Mouse (Mus musculus) liver, postnatal 0 days (tissue): ENCODE measurements around the gene Fbxw21. TPM values are rescaled to one million over a fixed set of nuclear protein-coding genes. Genes with fewer than 3 reads are reported as not detected.

Experiments
- ATAC-seq: fragments of 200-750 bp; cut with Nextera tagmentation; 2 replicates; pipeline ENCODE4 v1.8.0; 2017; ENCODE audit warnings: mild to moderate bottlenecking, moderate library complexity
- DNase-seq: peaks from one replicate; pipeline ENCODE4 v3.0.0-alpha.2; 2016
- H3K27ac ChIP-seq: fragments of 300-500 bp; sonication (generic); 2 replicates; pipeline ENCODE4 v1.5.1; 2014; ENCODE audit warnings: antibody characterized with exemption, moderate library complexity, mild to moderate bottlenecking, low read depth
- H3K27me3 ChIP-seq: fragments of 300-500 bp; sonication (generic); 2 replicates; pipeline ENCODE4 v1.6.1; 2014; ENCODE audit warnings: low read length, control low read depth, mixed read lengths; ENCODE audit not compliant: insufficient read depth
- H3K36me3 ChIP-seq: fragments of 300-500 bp; sonication (generic); replicated peaks from 2 replicates; pipeline ENCODE4 v1.6.1; 2014; ENCODE audit warnings: mild to moderate bottlenecking, control low read depth, low read length, moderate library complexity, mixed read lengths; ENCODE audit not compliant: insufficient read depth
- H3K4me1 ChIP-seq: fragments of 300-500 bp; sonication (generic); 2 replicates; pipeline ENCODE4 v1.6.1; 2014; ENCODE audit warnings: antibody characterized with exemption, mild to moderate bottlenecking, control low read depth; ENCODE audit not compliant: insufficient read depth
- H3K4me2 ChIP-seq: fragments of 300-500 bp; sonication (generic); 2 replicates; pipeline ENCODE4 v1.6.1; 2014; ENCODE audit warnings: low read depth, mild to moderate bottlenecking, low read length, moderate library complexity, mixed read lengths
- H3K4me3 ChIP-seq: fragments of 300-500 bp; sonication (generic); 2 replicates; pipeline ENCODE4 v1.5.1; 2014; ENCODE audit warnings: low read depth, low read length
- H3K9ac ChIP-seq: fragments of 300-500 bp; sonication (generic); replicated peaks from 2 replicates; pipeline ENCODE4 v1.6.1; 2014; ENCODE audit warnings: mild to moderate bottlenecking, moderate library complexity
- H3K9me3 ChIP-seq: fragments of 300-500 bp; sonication (generic); 2 replicates; pipeline ENCODE4 v1.6.1; 2016; ENCODE audit warnings: mild to moderate bottlenecking, control low read depth, low read length, mixed read lengths
- CTCF ChIP-seq: sonication (generic); IDR thresholded peaks from 2 replicates; pipeline ENCODE4 v1.5.1; 2016; ENCODE audit warnings: antibody characterized with exemption, low read depth
- EP300 ChIP-seq: IDR thresholded peaks from 2 replicates; pipeline ENCODE4 v1.6.1; 2016; ENCODE audit warnings: antibody characterized with exemption, low read depth, mild to moderate bottlenecking
- WGBS: fragments of 180-500 bp; shearing (Covaris S2); extraction: QIAGEN DNeasy Blood & Tissue Kit; methylation state at CpG from one replicate; pipeline ENCODE4 v1.1.7; 2014; ENCODE audit not compliant: insufficient replicate concordance; 5-methylcytosine and 5-hydroxymethylcytosine counted together
- polyA plus RNA-seq: library from polyadenylated mRNA; unstranded; fragments of >200 nt; fragmentation: Nextera tagmentation; extraction: Ambion mirVana; gene quantifications from 2 replicates; pipeline ENCODE4 v1.2.1, GENCODE M21; 2015

Gene Fbxw21
- polyA plus RNA-seq, 1 experiment from 2014 or later = not detected

DNA sequence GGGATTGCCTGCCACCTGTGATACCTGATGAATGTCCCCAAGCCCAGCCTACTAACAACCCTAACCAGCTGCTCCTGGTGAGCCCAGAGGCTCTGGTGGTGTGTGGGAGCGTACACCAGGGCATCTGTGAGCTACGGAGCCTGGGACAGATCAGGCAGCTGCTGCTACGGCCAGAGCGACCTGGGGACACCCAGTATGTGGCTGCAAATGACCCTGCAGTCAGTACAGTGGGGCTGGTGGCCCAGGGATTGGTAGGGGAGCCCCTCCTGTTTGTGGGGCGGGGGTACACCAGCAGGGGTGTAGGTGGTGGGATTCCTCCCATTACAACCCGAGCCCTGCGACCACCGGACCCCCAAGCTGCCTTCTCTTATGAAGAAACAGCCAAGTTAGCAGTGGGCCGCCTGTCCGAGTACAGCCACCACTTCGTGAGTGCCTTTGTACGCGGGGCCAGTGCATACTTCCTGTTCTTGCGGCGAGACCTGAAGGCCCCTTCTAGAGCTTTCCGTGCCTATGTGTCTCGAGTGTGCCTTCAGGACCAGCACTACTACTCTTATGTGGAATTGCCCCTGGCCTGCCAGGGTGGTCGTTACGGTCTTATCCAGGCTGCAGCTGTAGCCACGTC, 61.4 kb downstream of the Fbxw21 start:
- 56% methylated on average over 20 of the region's 20 CpGs for WGBS
- DNase-seq = no peak
- H3K4me2 ChIP-seq = no peak overlapping the region
- no peak for TF ChIP-seq EP300
- no peak for TF ChIP-seq CTCF
- no peak overlapping the region for H3K4me3 ChIP-seq
- H3K27ac ChIP-seq = no peak overlapping the region
- H3K36me3 ChIP-seq = peaks cover 3% of the 10 kb centered on the region; the same call in 1 of the 2 replicates
- H3K9me3 ChIP-seq = no peaks in the 10 kb centered on the region
- no peak for ATAC-seq
- peaks cover 11% of the 10 kb centered on the region for H3K4me1 ChIP-seq
- H3K9ac ChIP-seq = no peak overlapping the region
- H3K27me3 ChIP-seq = peaks cover 16% of the 10 kb centered on the region

DNA sequence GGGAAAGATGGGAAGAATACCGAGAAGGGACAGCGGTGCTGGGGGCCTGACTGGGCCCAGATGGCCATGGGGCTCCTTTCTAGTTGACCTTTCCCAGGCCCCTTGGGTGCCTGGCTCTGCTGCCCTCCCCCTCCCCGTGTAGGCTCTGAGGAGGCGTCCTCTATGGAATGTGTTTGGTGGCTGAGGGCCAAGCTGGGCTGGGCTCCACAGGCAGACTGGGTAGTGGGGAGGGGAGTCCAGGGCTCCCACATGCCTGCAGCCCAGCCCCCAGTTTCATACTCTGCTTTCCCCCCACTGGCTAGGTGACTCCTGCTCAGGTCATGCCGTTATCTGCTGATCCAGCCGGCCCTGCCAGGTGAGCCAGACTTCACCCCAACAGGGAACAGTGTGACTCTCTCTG, 62.9 kb downstream of the Fbxw21 start:
- H3K4me1 ChIP-seq = peaks cover 19% of the 10 kb centered on the region
- H3K27me3 ChIP-seq = peaks cover 31% of the 10 kb centered on the region
- H3K9me3 ChIP-seq = no peaks in the 10 kb centered on the region
- no peak overlapping the region for H3K4me3 ChIP-seq
- DNase-seq (peak; percentile 54), ATAC-seq (no peak)
- 0 out of 2 replicates have a peak overlapping the region, but pooled peaks have one; percentile 91 for H3K27ac ChIP-seq
- 46% methylated on average over 6 of the region's 6 CpGs for WGBS
- no peak for TF ChIP-seq CTCF
- TF ChIP-seq EP300 = no peak
- H3K36me3 ChIP-seq = 0 out of 2 replicates have a peak, but pooled peaks cover 3% of the 10 kb centered on the region
- no peak overlapping the region for H3K4me2 ChIP-seq
- H3K9ac ChIP-seq = no peak overlapping the region

DNA sequence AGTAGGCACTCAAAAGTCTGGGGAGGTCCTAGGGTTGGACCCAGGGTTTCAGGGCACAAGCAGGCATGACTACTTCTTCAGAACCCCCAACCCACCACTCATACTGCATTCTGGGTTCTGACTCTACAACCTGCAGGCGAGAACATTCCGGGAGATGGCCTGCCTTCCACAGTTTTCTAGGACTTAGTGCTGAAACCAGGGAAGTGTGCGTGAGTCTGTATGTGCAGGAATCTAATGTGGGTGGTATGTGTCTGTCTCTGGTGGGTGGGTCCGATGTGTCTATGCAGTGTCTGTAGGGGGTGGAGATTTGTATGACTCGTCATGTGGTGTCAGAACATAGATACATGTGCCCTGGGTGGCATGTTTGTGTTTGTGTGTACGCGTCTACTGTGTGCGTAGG, 63.5 kb downstream of the Fbxw21 start:
- Histone ChIP-seq H3K4me2 (peak overlapping the region; percentile 81), H3K36me3 (0 out of 2 replicates have a peak, but pooled peaks cover 3% of the 10 kb centered on the region), H3K27me3 (peaks cover 31% of the 10 kb centered on the region), H3K27ac (peak overlapping the region; percentile 91; the same call in 1 of the 2 replicates), H3K9ac (no peak overlapping the region), H3K4me3 (no peak overlapping the region), H3K4me1 (peaks cover 19% of the 10 kb centered on the region), H3K9me3 (no peaks in the 10 kb centered on the region)
- TF ChIP-seq EP300 = no peak
- ATAC-seq (no peak), DNase-seq (no peak)
- WGBS = 72% methylated on average over 8 of the region's 8 CpGs

DNA sequence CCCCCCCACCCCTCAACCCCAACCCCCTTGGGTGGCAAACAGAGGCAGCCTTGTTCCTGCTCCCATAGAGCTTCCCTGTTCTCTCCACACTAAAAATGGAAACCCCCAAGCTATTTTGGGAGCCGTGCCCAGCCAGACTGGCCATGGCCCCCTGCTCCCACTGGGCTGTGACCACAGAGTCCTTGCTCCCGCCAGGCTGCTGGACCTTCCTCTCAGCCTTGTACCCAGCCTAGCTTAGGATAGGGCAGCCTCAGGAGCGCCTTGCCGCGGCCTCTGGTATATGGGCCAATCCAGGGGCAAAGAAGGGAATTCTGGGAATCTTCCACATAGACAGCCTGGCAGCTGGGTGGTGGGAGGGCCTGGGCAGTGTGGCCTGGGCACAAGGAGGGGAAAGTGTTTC, 64.0 kb downstream of the Fbxw21 start:
- Histone ChIP-seq H3K27me3 (peaks cover 31% of the 10 kb centered on the region), H3K9ac (no peak overlapping the region; the same call in 1 of the 2 replicates), H3K27ac (peak overlapping the region; percentile 91), H3K4me1 (peaks cover 20% of the 10 kb centered on the region), H3K4me3 (peak overlapping the region; percentile 13; the same call in 1 of the 2 replicates), H3K9me3 (no peaks in the 10 kb centered on the region), H3K36me3 (0 out of 2 replicates have a peak, but pooled peaks cover 3% of the 10 kb centered on the region), H3K4me2 (peak overlapping the region; percentile 81)
- no peak for ATAC-seq
- DNase-seq = no peak
- WGBS = 52% methylated on average over 5 of the region's 5 CpGs
- TF ChIP-seq CTCF (no peak), EP300 (no peak)

DNA sequence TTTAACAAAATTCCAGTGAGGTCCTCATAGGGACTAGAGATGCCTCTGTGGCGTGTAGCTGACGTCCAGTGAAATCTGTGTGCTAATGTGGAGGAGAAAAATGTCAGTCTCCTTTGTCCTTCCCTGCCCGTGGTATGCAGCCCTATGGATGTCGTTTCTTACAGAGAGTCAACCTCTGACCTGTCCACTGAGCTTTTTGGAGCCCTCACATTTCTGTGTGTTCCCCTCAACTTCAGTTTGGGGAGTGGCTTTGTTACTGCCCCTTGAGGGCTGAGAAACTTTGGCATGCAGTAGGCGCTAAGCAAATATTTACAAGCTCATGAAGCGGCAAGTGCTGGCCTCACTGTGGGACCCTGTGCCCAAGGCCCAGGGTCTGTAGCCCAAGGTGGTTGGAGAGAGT, 64.5 kb downstream of the Fbxw21 start:
- Histone ChIP-seq H3K4me1 (peaks cover 25% of the 10 kb centered on the region), H3K9ac (no peak overlapping the region; the same call in none of the 2 replicates), H3K9me3 (no peaks in the 10 kb centered on the region), H3K4me2 (peak overlapping the region; percentile 81), H3K27ac (peak overlapping the region; percentile 91), H3K4me3 (peak overlapping the region; percentile 62; the same call in 1 of the 2 replicates), H3K36me3 (0 out of 2 replicates have a peak, but pooled peaks cover 3% of the 10 kb centered on the region), H3K27me3 (peaks cover 31% of the 10 kb centered on the region)
- TF ChIP-seq CTCF (no peak), EP300 (no peak)
- ATAC-seq (no peak), DNase-seq (no peak)
- whole genome bisulfite sequencing = 48% methylated on average over 6 of the region's 6 CpGs

DNA sequence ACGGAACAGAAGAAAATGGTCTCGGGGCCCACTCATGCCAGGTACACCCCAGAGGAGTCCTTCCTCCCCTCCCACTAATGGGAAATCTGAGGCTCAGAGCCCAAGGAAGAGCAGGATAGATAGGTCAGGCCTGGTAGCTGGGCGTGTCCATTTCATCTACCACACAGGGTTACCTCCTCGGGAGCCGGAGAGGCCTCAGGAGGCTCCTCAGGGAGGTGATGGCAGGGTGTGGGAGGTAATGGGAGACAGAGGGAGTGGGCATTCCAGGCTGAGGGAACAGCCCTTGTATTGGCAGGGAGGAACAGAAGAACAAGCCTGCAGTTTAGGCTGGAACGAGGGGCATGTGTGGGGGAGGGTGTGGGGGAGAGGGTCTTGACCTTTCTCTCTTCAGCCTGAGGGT, 65.0 kb downstream of the Fbxw21 start:
- H3K27me3 ChIP-seq = peaks cover 31% of the 10 kb centered on the region
- peak overlapping the region; percentile 62 for H3K4me3 ChIP-seq
- H3K9ac ChIP-seq = peak overlapping the region; percentile 74

More for the DNA sequence above, 65.0 kb downstream of the Fbxw21 start:
- DNase-seq (no peak), ATAC-seq (no peak)
- 53% methylated on average over 6 of the region's 6 CpGs for WGBS
- no peaks in the 10 kb centered on the region for H3K9me3 ChIP-seq
- peaks cover 25% of the 10 kb centered on the region for H3K4me1 ChIP-seq
- peak overlapping the region; percentile 91 for H3K27ac ChIP-seq
- TF ChIP-seq CTCF = no peak
- TF ChIP-seq EP300 = no peak
- peak overlapping the region; percentile 81 for H3K4me2 ChIP-seq
- 0 out of 2 replicates have a peak, but pooled peaks cover 3% of the 10 kb centered on the region for H3K36me3 ChIP-seq
